Mouse (Mus musculus) left cerebral cortex, postnatal 14 days (tissue): Measurements from ENCODE around the gene Psmd6. TPM values are rescaled to one million over a fixed set of nuclear protein-coding genes. Genes with fewer than 3 reads are reported as not detected.
A peak's percentile ranks its signal among the peaks of the same experiment; 100 is the strongest.

Experiments used
- DNase-seq, 2 experiments: peaks; one replicate each; pipeline ENCODE4 v3.0.0; 2021 to 2022; ENCODE audit warnings: low spot score in 2 of 2, mixed read lengths in 1 of 2
- intact Hi-C: fragments of 180-260 bp; cut with DNase I; formaldehyde crosslinking; loops from one replicate; pipeline ENCODE4 v1.15.1; 2025
- long read RNA-seq, 2 experiments: library from polyadenylated mRNA; stranded (forward); transcript quantifications; one replicate each; pipeline ENCODE4 v2.0.0; 2021
- total RNA-seq, 2 experiments: library from RNA; stranded (reverse); gene quantifications; 2 replicates each; pipeline ENCODE4 v1.2.3; 2021

Gene Psmd6
- total RNA-seq = 100 to 1,000 TPM; 108 to 110 TPM
- long read RNA-seq, experiment 1, transcript Psmd6-201 (8 exons, 1,387 nt) = major isoform, 140 of 150 reads
- long read RNA-seq, experiment 1, partial matches to known transcripts = 5 of 150 reads
- long read RNA-seq, experiment 1, other reads (novel, unspliced or antisense) = 5 of 150 reads
- long read RNA-seq, experiment 2, transcript Psmd6-201 (8 exons, 1,387 nt) = major isoform, 73 of 81 reads
- long read RNA-seq, experiment 2, partial matches to known transcripts = 2 of 81 reads
- long read RNA-seq, experiment 2, other reads (novel, unspliced or antisense) = 6 of 81 reads

GRCm38 (mm10) chr14:14120230-14121096, at the start of gene Psmd6:
Gene Psmd6, minus strand, starts transcription at chr14:14120984.
- DNase-seq = peak; percentile 92
- intact Hi-C loops = loop anchor here (1.0 kb wide), 1 partner anchor 14 kb away; no protein-coding TSS in a partner anchor

- DNase-seq = no peak
- intact Hi-C loops = no loop called here
These were observed 10.1 kb downstream of the Psmd6 start for GRCm38 (mm10) chr14:14110710-14111109.

DNA sequence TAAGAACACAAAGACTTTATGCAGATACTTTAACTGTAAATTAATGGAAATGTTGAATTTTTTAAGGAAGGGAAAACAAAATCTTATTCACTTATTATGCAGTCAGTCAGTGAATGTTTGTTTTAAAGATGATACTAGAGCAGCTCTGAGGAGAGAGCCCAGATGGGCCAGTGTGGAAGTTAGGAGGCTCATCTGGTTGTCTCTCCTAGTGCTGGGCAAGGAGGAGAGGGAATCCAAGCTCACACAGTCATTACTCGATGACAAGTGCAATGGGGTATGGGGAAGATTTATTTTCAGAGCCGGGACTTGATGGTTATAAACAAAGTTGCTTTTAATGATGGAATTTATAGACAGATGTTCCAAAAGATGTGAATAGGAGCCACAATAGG, 15.9 kb downstream of the Psmd6 start:
- no peak for DNase-seq
- intact Hi-C loops = no loop called here

GRCm38 (mm10) chr14:14104213-14104929, 16.4 kb downstream of the Psmd6 start:
- intact Hi-C loops = no loop called here

GRCm38 (mm10) chr14:14101296-14101695, 19.5 kb downstream of the Psmd6 start:
- intact Hi-C loops = no loop called here
- DNase-seq = no peak

More at GRCm38 (mm10) chr14:14104213-14104929, 16.4 kb downstream of the Psmd6 start:
- no peak for DNase-seq

DNA sequence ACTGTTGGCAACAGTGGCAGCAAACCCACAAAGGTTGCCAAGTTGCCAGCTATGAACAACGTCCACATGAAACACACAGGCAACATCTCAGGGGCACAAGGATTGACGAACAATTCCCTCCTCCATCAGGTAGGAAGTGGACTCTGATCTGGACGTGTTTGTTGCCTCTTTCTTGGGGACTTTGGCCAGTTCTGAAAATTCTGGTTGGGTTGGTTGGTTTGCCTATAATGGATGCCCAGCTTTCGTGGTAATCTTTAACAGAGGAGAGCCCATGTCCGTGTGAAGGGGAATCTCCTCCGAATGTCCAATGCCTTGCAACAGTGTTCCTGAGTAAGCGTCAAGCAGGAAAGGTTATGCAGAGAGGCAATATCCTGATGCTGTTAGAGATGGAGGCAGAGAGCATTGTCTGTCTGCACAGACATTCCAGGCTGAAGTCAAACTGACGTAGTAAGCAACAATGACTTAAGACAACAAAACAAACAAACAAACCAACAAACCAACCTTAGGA, 20.0 kb downstream of the Psmd6 start:
- no peak for DNase-seq
- intact Hi-C loops = no loop called here

- peak; percentile 96 for DNase-seq
- intact Hi-C loops = loop anchor here (5.0 to 10.0 kb wide), 3 partner anchors 86 to 744 kb away; partner anchors contain the start of genes Atxn7 and Thoc7
These were observed 22.3 kb downstream of the Psmd6 start for GRCm38 (mm10) chr14:14098330-14098980.

DNA sequence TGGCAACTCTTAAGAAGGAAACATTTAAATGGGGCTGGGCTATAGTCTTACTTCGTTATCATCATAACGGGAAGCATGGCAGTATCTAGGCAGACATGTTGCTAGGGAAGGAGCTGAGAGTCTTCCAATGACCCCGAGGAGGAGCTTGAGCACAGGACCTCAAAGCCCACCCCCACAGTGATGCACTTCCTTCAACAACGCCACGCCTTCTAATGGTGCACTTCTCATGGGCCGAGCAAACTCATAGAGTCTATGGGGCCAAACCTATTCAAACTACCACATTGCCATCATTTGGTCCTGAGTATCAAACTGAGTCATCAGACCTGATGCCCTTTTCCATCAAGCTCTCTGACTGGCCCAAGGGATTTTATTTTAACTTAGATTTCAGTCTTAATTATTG, 30.2 kb downstream of the Psmd6 start:
- intact Hi-C loops = loop anchor here (10.0 kb wide), 1 partner anchor 736 kb away; no protein-coding TSS in a partner anchor
- DNase-seq = no peak

DNA sequence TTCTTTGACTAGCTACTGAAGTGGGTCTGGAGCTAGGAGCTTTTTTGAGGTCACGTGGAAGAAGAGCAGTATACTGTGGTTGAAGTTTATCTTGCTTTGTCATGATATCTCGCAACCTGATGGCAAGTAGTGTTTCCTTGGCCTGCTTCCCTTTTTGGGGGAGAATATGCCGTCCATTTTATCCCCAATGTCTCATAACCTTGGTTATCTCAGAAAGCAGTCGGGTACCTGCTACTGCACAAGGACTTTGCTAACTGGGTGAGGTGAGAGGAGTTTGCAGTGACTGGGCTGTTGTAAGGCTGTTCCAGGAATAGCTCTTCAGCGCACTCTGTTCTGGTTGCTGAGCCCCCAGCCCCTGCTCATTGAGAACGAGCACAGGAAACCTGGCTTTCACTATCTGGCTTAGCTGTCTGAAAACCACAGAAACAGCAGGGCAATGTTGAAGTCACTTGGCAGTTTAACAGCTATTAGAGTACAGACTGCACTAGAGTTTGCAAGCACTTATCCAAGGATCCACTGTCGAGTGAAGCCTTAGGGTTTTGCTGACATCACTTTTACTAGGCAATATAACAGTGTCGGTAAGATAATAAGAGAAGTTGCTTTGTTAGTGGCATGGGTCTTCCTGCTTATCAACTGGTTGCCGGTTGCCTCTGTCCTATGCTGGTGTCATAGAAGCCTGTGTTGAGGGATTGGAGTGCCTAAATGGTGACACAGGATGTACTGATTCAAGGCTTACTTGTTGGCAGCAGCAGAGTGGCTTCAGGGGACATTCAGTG, 32.6 kb downstream of the Psmd6 start:
- intact Hi-C loops = no loop called here
- no peak for DNase-seq

DNA sequence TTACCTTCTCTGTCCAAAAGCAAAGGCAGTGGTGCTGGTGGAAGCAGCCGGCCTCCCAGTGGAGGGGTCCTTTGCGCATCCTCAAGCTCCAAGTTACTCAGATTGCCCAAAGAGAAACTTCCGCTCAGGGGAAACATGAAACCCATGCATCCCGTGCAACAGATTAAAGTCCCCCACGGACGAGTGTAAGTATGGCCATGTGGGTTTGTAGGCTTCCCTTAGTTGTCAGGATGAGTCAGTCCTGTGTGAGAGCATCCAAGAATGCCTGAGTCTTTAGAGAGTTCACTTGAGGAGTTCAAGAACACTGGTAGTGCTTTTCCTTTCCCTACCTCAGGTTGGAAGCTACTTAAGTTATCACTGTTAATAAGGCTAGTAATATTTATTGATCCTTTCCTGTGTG, 33.4 kb downstream of the Psmd6 start:
- intact Hi-C loops = no loop called here
- no peak for DNase-seq

DNA sequence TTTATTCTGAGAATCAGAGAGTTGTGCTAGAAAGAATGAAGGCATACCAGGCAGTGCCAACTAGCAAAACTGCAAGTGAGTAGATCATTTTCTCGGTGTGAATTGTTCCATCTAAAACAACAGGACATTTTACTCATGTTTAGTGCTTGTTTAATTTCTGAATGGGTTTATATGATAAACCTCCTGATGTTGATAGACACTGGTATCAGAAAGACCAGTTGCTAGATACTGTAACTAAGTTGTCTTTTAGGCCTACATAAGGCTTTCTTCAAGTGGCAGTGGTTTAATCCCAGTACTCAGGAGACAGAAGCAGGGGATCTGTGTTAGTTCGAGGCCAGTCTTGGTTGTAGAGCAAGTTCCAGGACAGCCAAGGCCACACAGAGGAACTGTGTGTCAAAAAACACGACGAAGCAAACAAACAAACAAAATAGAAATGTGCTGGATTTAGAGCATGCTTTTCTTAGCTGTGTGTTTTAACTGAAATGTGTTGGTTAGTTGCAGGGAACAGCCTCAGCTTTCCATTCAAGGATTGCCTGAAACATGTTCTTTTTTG, 34.0 kb downstream of the Psmd6 start:
- intact Hi-C loops = no loop called here
- DNase-seq = no peak

DNA sequence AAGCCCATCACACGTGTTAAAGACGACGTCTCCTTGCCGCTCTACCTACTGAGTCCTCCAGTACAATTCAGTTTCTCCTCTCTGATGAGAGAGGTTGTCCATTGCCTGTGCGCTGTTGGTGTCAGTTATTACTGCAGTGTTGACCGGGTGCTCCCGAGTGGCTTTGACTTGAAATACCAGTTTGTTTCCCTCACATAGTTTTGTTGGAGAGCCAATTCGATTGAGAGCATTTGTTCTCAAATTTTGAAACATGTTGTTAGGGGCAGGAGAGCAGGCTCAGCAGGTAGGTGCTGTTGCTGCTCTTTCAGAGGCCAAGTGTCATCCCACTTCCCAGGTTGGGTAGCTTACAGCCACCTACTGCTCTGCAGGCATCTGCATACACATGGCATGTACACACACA, 37.0 kb downstream of the Psmd6 start:
- intact Hi-C loops = no loop called here

GRCm38 (mm10) chr14:14080604-14081194, 40.1 kb downstream of the Psmd6 start:
- DNase-seq = no peak
- intact Hi-C loops = no loop called here

More for the DNA sequence above, 37.0 kb downstream of the Psmd6 start:
- DNase-seq = no peak

DNA sequence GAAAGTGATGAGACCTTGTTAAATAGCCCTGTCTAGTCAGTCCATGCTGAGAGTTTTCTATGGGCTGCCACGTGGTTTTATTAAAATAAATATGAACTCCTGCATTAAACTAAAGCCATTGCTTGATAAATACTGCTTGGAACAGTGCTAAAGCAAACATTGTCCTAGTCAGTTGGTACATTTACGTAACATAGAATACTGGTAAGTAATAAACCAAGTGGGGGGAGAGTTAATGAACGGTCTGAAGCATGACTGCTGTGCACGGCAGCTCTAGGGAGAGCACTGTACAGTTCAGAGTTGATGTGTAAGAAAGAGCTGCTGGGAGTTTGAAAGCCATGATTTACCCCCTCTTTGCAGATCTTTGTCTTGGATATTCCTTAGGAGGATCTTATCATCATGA, 49.3 kb downstream of the Psmd6 start:
- intact Hi-C loops = no loop called here
- DNase-seq = no peak

- intact Hi-C loops = no loop called here
- no peak for DNase-seq
These were observed 50.1 kb downstream of the Psmd6 start for GRCm38 (mm10) chr14:14070541-14071315.

DNA sequence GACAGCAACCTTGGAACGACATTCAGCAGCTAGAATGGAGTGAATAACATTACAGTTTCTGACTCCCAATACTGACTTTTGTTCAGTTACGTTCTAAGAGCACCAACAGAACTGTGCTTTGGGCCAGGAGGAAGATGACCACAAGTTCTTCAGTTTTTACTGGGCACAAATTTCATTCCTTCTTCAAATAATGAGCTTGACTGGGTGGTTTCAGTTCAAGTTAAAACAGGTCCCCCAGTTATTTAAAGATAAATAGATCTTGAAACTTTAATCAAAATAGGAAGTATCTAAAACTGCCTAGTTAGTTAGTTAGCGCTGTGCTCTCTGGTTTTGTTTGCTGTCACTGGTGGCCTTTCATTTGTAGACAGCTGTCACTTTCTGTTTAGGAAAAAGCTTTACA, 52.2 kb downstream of the Psmd6 start:
- intact Hi-C loops = no loop called here
- DNase-seq = no peak
